Comparison of ENCODE assay signal across 9 mouse cellular contexts in genomic region chr2:139589905-139590304, GRCm38 (mm10).
A peak's percentile ranks its signal among the peaks of the same experiment; 100 is the strongest.
DNase-seq lines count a peak whose midpoint lies in the region; ATAC-seq and TF ChIP-seq lines count a peak whose summit lies in the region.
"Had no signal": no experiment of that assay in that cellular context is flagged by ENCODE, and none has a peak within 500 bp of the region (broad histone marks: within the 10 kb centered on the region; RNA-seq: fewer than 3 reads in every experiment).

No protein-coding gene starts in this region.

- intact Hi-C loops in heart, postnatal 36 days (cut with DNase I) = loop anchor here (2.0 to 5.0 kb wide), 3 partner anchors 377 to 837 kb away; no protein-coding TSS in a partner anchor

- peak; percentile 83 for TF ChIP-seq CTCF in layer of hippocampus, adult 2 months (conservative IDR thresholded peaks at IDR 0.05)

- no peak overlapping the region for H3K4me3 ChIP-seq in layer of hippocampus, adult 2 months
- H3K4me3 ChIP-seq: limb, embryonic 15.5 days had no signal

- peak; percentile 8 to 34 for DNase-seq in heart, postnatal 36 days
- no peak for DNase-seq in heart, adult 11 months
- peak; percentile 8 for DNase-seq in CD4-positive helper T cell, adult 2 months (ENCODE audit: low read depth, low spot score)
- DNase-seq in adrenal gland, adult 18-20 months (ENCODE audit: low spot score in 2 of 2) = peak; percentile 43 to 53
- DNase-seq in embryo, embryonic 9.5 days (ENCODE audit: extremely low spot score) = peak; percentile 47
- peak in 1 of 2 experiments; percentile 67 for DNase-seq in layer of hippocampus, adult 2 months (ENCODE audit: low spot score in 2 of 2)
- peak; percentile 52 for DNase-seq in naive thymus-derived CD4-positive, alpha-beta T cell, adult 2 months (ENCODE audit: low read depth)

- H3K27ac ChIP-seq in layer of hippocampus, adult 2 months = no peak overlapping the region
- H3K27ac ChIP-seq: limb, embryonic 15.5 days had no signal

- ATAC-seq in erythroid progenitor cell, adult 5-6 weeks (replicated peaks; ENCODE audit: low FRiP score, poor library complexity, severe bottlenecking) = no peak
